In genomic region chr9:64160471-64160870, GRCm38 (mm10) we compare ENCODE assay signal across 31 mouse cellular contexts. TPM values are rescaled to one million over a fixed set of nuclear protein-coding genes. Genes with fewer than 3 reads are reported as not detected.
A peak's percentile ranks its signal among the peaks of the same experiment; 100 is the strongest.
DNase-seq lines count a peak whose midpoint lies in the region; ATAC-seq lines count a peak whose summit lies in the region.
"Had no signal": no experiment of that assay in that cellular context is flagged by ENCODE, and none has a peak within 500 bp of the region (broad histone marks: within the 10 kb centered on the region; RNA-seq: fewer than 3 reads in every experiment).

No protein-coding gene starts in this region.

- H3K9me3 ChIP-seq in midbrain, embryonic 14.5 days (ENCODE audit: control insufficient read depth, low read length): no peaks in the 10 kb centered on the region
- no peaks in the 10 kb centered on the region for H3K9me3 ChIP-seq in midbrain, embryonic 13.5 days
- H3K9me3 ChIP-seq in intestine, embryonic 16.5 days (ENCODE audit: control insufficient read depth, low read length): no peaks in the 10 kb centered on the region
- H3K9me3 ChIP-seq: forebrain, embryonic 10.5 days; forebrain, embryonic 13.5 days; G1E; hindbrain, embryonic 13.5 days had no signal

- no peaks in the 10 kb centered on the region for H3K4me1 ChIP-seq in midbrain, embryonic 14.5 days (ENCODE audit: control insufficient read depth, insufficient read depth, low read length)
- H3K4me1 ChIP-seq in midbrain, embryonic 13.5 days (replicated peaks): no peaks in the 10 kb centered on the region
- H3K4me1 ChIP-seq in intestine, embryonic 16.5 days (ENCODE audit: control insufficient read depth, insufficient read depth, low read length): no peaks in the 10 kb centered on the region
- H3K4me1 ChIP-seq: forebrain, embryonic 10.5 days; forebrain, embryonic 13.5 days; hindbrain, embryonic 13.5 days had no signal

- DNase-seq in midbrain, embryonic 14.5 days: no peak
- peak; percentile 45 for DNase-seq in adrenal gland, adult 8-10 months
- DNase-seq in adrenal gland, postnatal 25 days: peak; percentile 32
- DNase-seq in lung, postnatal 4 days: no peak
- DNase-seq in cerebellum, postnatal 4 days (ENCODE audit: low spot score in 2 of 2): no peak
- DNase-seq: B cell, adult 2 months; cerebellum, adult 11 months; cerebellum, adult 2 months; cerebellum, adult 9-11 months; cerebellum, postnatal 36 days; forebrain, postnatal 0 days; gastrocnemius, adult 2 months; gastrocnemius, postnatal 14 days; heart, adult 11 months; kidney, adult 2 months had no signal

- H3K27me3 ChIP-seq in midbrain, embryonic 14.5 days (ENCODE audit: control insufficient read depth, insufficient read depth, low read length): no peaks in the 10 kb centered on the region
- no peaks in the 10 kb centered on the region for H3K27me3 ChIP-seq in midbrain, embryonic 13.5 days
- no peaks in the 10 kb centered on the region for H3K27me3 ChIP-seq in intestine, embryonic 16.5 days (replicated peaks; ENCODE audit: control insufficient read depth, insufficient read depth, low read length)
- H3K27me3 ChIP-seq: CH12.LX; forebrain, embryonic 13.5 days; hindbrain, embryonic 13.5 days had no signal

- H3K4me2 ChIP-seq in midbrain, embryonic 14.5 days (ENCODE audit: low read length): no peak overlapping the region
- H3K4me2 ChIP-seq in midbrain, embryonic 13.5 days (replicated peaks): no peak overlapping the region
- no peak overlapping the region for H3K4me2 ChIP-seq in intestine, embryonic 16.5 days (ENCODE audit: low read depth, low read length)
- H3K4me2 ChIP-seq: forebrain, embryonic 13.5 days; heart, embryonic 11.5 days; hindbrain, embryonic 13.5 days had no signal

- peaks cover 14% of the 10 kb centered on the region; the same call in 1 of the 2 replicates for H3K36me3 ChIP-seq in midbrain, embryonic 14.5 days (ENCODE audit: control insufficient read depth, insufficient read depth, low read length)
- H3K36me3 ChIP-seq in midbrain, embryonic 13.5 days: peaks cover 27% of the 10 kb centered on the region
- H3K36me3 ChIP-seq in intestine, embryonic 16.5 days (ENCODE audit: control insufficient read depth, insufficient read depth, low read length): peaks cover 4% of the 10 kb centered on the region; the same call in 1 of the 2 replicates

- no peak overlapping the region for H3K27ac ChIP-seq in midbrain, embryonic 14.5 days (replicated peaks; ENCODE audit: low read depth, low read length)
- no peak overlapping the region for H3K27ac ChIP-seq in midbrain, embryonic 13.5 days
- no peak overlapping the region for H3K27ac ChIP-seq in intestine, embryonic 16.5 days (ENCODE audit: low read length)
- H3K27ac ChIP-seq: forebrain, embryonic 10.5 days; forebrain, embryonic 13.5 days; gastrocnemius, adult 2 months; hindbrain, embryonic 13.5 days had no signal

- ATAC-seq in midbrain, embryonic 14.5 days (ENCODE audit: low FRiP score, low TSS enrichment): no peak
- ATAC-seq in midbrain, embryonic 13.5 days: no peak
- ATAC-seq in intestine, embryonic 16.5 days: no peak
- ATAC-seq: forebrain, embryonic 13.5 days; forebrain, postnatal 0 days; hindbrain, embryonic 16.5 days; intestine, postnatal 0 days had no signal

- H3K4me3 ChIP-seq in midbrain, embryonic 14.5 days (replicated peaks; ENCODE audit: low read depth, low read length): no peak overlapping the region
- H3K4me3 ChIP-seq in midbrain, embryonic 13.5 days (replicated peaks): no peak overlapping the region
- H3K4me3 ChIP-seq in intestine, embryonic 16.5 days (ENCODE audit: low read length): no peak overlapping the region
- H3K4me3 ChIP-seq: forebrain, embryonic 10.5 days; forebrain, embryonic 13.5 days; gastrocnemius, adult 2 months; hindbrain, embryonic 13.5 days had no signal

- 0 out of 2 replicates have a peak overlapping the region, but pooled peaks have one; percentile 2 for H3K9ac ChIP-seq in midbrain, embryonic 14.5 days (replicated peaks; ENCODE audit: low read length)
- no peak overlapping the region for H3K9ac ChIP-seq in midbrain, embryonic 13.5 days (replicated peaks)
- no peak overlapping the region for H3K9ac ChIP-seq in intestine, embryonic 16.5 days (ENCODE audit: low read depth, low read length)
- H3K9ac ChIP-seq: forebrain, embryonic 13.5 days; forebrain, postnatal 0 days; hindbrain, embryonic 13.5 days had no signal

- 92% methylated on average over 5 of the region's 5 CpGs for WGBS in midbrain, embryonic 14.5 days
- WGBS in midbrain, embryonic 13.5 days: 91% methylated on average over 5 of the region's 5 CpGs
- 91% methylated on average over 5 of the region's 5 CpGs for WGBS in intestine, embryonic 16.5 days

RNA-seq across cellular contexts. Expression of gene Zwilch, which starts 12.4 kb away (rescaled TPM):
- polyA plus RNA-seq in midbrain, embryonic 14.5 days (2014; fragmentation: Nextera tagmentation; extraction: Ambion mirVana): 2.3 and 6.8 TPM in 2 replicates
- polyA plus RNA-seq in midbrain, embryonic 13.5 days (2015; fragmentation: Nextera tagmentation; extraction: Ambion mirVana): 9.3 and 10.9 TPM in 2 replicates
- 10 to 100 TPM in 1 of 4 experiments, 1 to 10 TPM in 3; 3.5 to 10.2 (median 6.3) TPM for total RNA-seq in adrenal gland, adult 8-10 months (2022)
- total RNA-seq in adrenal gland, postnatal 25 days (2021): 5.1 and 5.3 TPM in 2 replicates
- polyA plus RNA-seq in intestine, embryonic 16.5 days (2015; fragmentation: Nextera tagmentation; extraction: Ambion mirVana): 17.3 and 22.0 TPM in 2 replicates

RNA-seq across cellular contexts. Expression of gene Rpl4, which starts 12.7 kb away (rescaled TPM):
- polyA plus RNA-seq in midbrain, embryonic 14.5 days (2014; fragmentation: Nextera tagmentation; extraction: Ambion mirVana): 640 and 695 TPM in 2 replicates
- polyA plus RNA-seq in midbrain, embryonic 13.5 days (2015; fragmentation: Nextera tagmentation; extraction: Ambion mirVana): 668 and 675 TPM in 2 replicates
- 100 to 1,000 TPM; 875 to 953 (median 912) TPM for total RNA-seq in adrenal gland, adult 8-10 months (2022)
- 896 and 928 TPM in 2 replicates for total RNA-seq in adrenal gland, postnatal 25 days (2021)
- polyA plus RNA-seq in intestine, embryonic 16.5 days (2015; fragmentation: Nextera tagmentation; extraction: Ambion mirVana): 1,062 and 1,181 TPM in 2 replicates

RNA-seq across cellular contexts. Expression of gene Snapc5, which starts 18.6 kb away (rescaled TPM):
- polyA plus RNA-seq in midbrain, embryonic 14.5 days (2014; fragmentation: Nextera tagmentation; extraction: Ambion mirVana): 25.6 and 29.7 TPM in 2 replicates
- 39.2 and 44.9 TPM in 2 replicates for polyA plus RNA-seq in midbrain, embryonic 13.5 days (2015; fragmentation: Nextera tagmentation; extraction: Ambion mirVana)
- total RNA-seq in adrenal gland, adult 8-10 months (2022): 10 to 100 TPM; 22.0 to 28.1 (median 24.7) TPM
- 23.2 and 25.0 TPM in 2 replicates for total RNA-seq in adrenal gland, postnatal 25 days (2021)
- 36.2 and 36.5 TPM in 2 replicates for polyA plus RNA-seq in intestine, embryonic 16.5 days (2015; fragmentation: Nextera tagmentation; extraction: Ambion mirVana)

RNA-seq across cellular contexts. Expression of gene Lctl, which starts 43.5 kb away (rescaled TPM):
- polyA plus RNA-seq in midbrain, embryonic 14.5 days (2014; fragmentation: Nextera tagmentation; extraction: Ambion mirVana): not detected in 2 replicates
- not detected in 2 replicates for polyA plus RNA-seq in midbrain, embryonic 13.5 days (2015; fragmentation: Nextera tagmentation; extraction: Ambion mirVana)
- 10 to 100 TPM in 1 of 4 experiments, 1 to 10 TPM in 2, not detected in 1; 3.1 to 22.6 (median 9.1) TPM for total RNA-seq in adrenal gland, adult 8-10 months (2022)
- total RNA-seq in adrenal gland, postnatal 25 days (2021): 0.95 and 1.5 TPM in 2 replicates
- 0.15 and 0.40 TPM in 2 replicates for polyA plus RNA-seq in intestine, embryonic 16.5 days (2015; fragmentation: Nextera tagmentation; extraction: Ambion mirVana)
- total RNA-seq: forebrain, postnatal 0 days; G1E; heart, postnatal 25 days; hematopoietic stem cell, adult 5-6 weeks had no signal
- polyA plus RNA-seq: embryonic facial prominence, embryonic 11.5 days; embryonic facial prominence, embryonic 14.5 days; forebrain, embryonic 10.5 days; forebrain, embryonic 13.5 days; forebrain, postnatal 0 days; G1E; heart, embryonic 11.5 days; heart, embryonic 14.5 days; heart, postnatal 0 days; hindbrain, embryonic 16.5 days had no signal

Comparison
In these comparisons a context has a peak if more than half of its experiments do, and no peak if none do; other contexts are left out.
1. DNase-seq: peak in adrenal gland, adult 8-10 months (single experiment) and adrenal gland, postnatal 25 days (single experiment); none in midbrain, embryonic 14.5 days (single experiment), lung, postnatal 4 days (0 of 2) and cerebellum, postnatal 4 days (0 of 2).